Mouse (Mus musculus) G1E (cell line): ENCODE measurements at regions not wholly inside any gene's neighbourhood (a gene's known extent, or its start where the extent isn't known, plus 50 kb on each side); places are given as distances from the start of the nearest gene placed in this dataset.

Experiments used
- CTCF ChIP-seq: IDR thresholded peaks from 2 replicates; pipeline ENCODE4 v1.5.1; 2012; ENCODE audit warnings: low read depth, low read length, inconsistent platforms, mixed read lengths
- GATA1 ChIP-seq: IDR thresholded peaks from 2 replicates; pipeline ENCODE4 v1.6.1; 2012; ENCODE audit warnings: borderline replicate concordance, low read length, inconsistent platforms, mixed read lengths
- POLR2AphosphoS5 ChIP-seq: IDR thresholded peaks from 2 replicates; pipeline ENCODE4 v1.6.1; 2012; ENCODE audit warnings: low read depth, low read length, inconsistent platforms; ENCODE audit not compliant: insufficient replicate concordance
- TAL1 ChIP-seq: conservative IDR thresholded peaks from 2 replicates; pipeline ENCODE4 v1.6.1; 2012; ENCODE audit warnings: low read depth, low read length, inconsistent platforms, mixed read lengths

GRCm38 (mm10) chr5:118966901-118967300 is 406.4 kb downstream of the Med13l start:
- TF ChIP-seq CTCF (no peak), GATA1 (no peak), POLR2AphosphoS5 (no peak), TAL1 (no peak)
